Comparison of ENCODE assay signal across 8 mouse cellular contexts in genomic region chr11:16843889-16844568, GRCm38 (mm10).
DNase-seq lines count a peak whose midpoint lies in the region; ATAC-seq lines count a peak whose summit lies in the region.

No protein-coding gene starts in this region.

- ATAC-seq in hindbrain, embryonic 12.5 days (ENCODE audit: low FRiP score): no peak
- ATAC-seq in hindbrain, embryonic 14.5 days (ENCODE audit: low FRiP score): no peak
- peak; percentile 67; the same call in 1 of the 2 replicates for ATAC-seq in embryonic facial prominence, embryonic 13.5 days (ENCODE audit: insufficient number of reproducible peaks, insufficient read depth, low FRiP score, low TSS enrichment, low read depth)
- ATAC-seq in forebrain, embryonic 11.5 days (replicated peaks; ENCODE audit: low FRiP score): no peak

- no peaks in the 10 kb centered on the region for H3K4me1 ChIP-seq in hindbrain, embryonic 12.5 days
- H3K4me1 ChIP-seq in hindbrain, embryonic 14.5 days (replicated peaks; ENCODE audit: control insufficient read depth, insufficient read depth, low read length): no peaks in the 10 kb centered on the region
- H3K4me1 ChIP-seq in embryonic facial prominence, embryonic 13.5 days: peaks cover 47% of the 10 kb centered on the region
- H3K4me1 ChIP-seq in forebrain, embryonic 11.5 days (replicated peaks; ENCODE audit: control insufficient read depth, insufficient read depth, low read length): no peaks in the 10 kb centered on the region

- no peaks in the 10 kb centered on the region for H3K27me3 ChIP-seq in hindbrain, embryonic 12.5 days
- no peaks in the 10 kb centered on the region for H3K27me3 ChIP-seq in hindbrain, embryonic 14.5 days (ENCODE audit: control insufficient read depth, insufficient read depth, low read length)
- H3K27me3 ChIP-seq in embryonic facial prominence, embryonic 13.5 days: no peaks in the 10 kb centered on the region
- no peaks in the 10 kb centered on the region for H3K27me3 ChIP-seq in forebrain, embryonic 11.5 days (ENCODE audit: control insufficient read depth, insufficient read depth, low read length)

- H3K9me3 ChIP-seq in hindbrain, embryonic 12.5 days (replicated peaks): no peaks in the 10 kb centered on the region
- H3K9me3 ChIP-seq in hindbrain, embryonic 14.5 days (ENCODE audit: control insufficient read depth, low read length): no peaks in the 10 kb centered on the region
- H3K9me3 ChIP-seq in embryonic facial prominence, embryonic 13.5 days: no peaks in the 10 kb centered on the region
- H3K9me3 ChIP-seq in forebrain, embryonic 11.5 days (ENCODE audit: control insufficient read depth, low read length): no peaks in the 10 kb centered on the region

- H3K27ac ChIP-seq in hindbrain, embryonic 12.5 days: 0 out of 2 replicates have a peak overlapping the region, but pooled peaks have one; percentile 4
- no peak overlapping the region for H3K27ac ChIP-seq in hindbrain, embryonic 14.5 days
- peak overlapping the region; percentile 64 for H3K27ac ChIP-seq in embryonic facial prominence, embryonic 13.5 days
- H3K27ac ChIP-seq in forebrain, embryonic 11.5 days (ENCODE audit: low read depth, low read length): no peak overlapping the region

- DNase-seq in hindbrain, embryonic 14.5 days (ENCODE audit: low spot score): no peak
- DNase-seq in induced T-regulatory cell, adult 2 months (ENCODE audit: low read depth): peak; percentile 12
- peak; percentile 53 to 68 for DNase-seq in lung, postnatal 4 days
- DNase-seq in forebrain, embryonic 11.5 days (ENCODE audit: low spot score): no peak
- no peak for DNase-seq in spleen, adult 18-20 months
- no peak for DNase-seq in right cerebral cortex, postnatal 10 days (ENCODE audit: low spot score in 2 of 2)

- no peak overlapping the region for H3K4me3 ChIP-seq in hindbrain, embryonic 12.5 days
- no peak overlapping the region for H3K4me3 ChIP-seq in hindbrain, embryonic 14.5 days (replicated peaks; ENCODE audit: low read length)
- no peak overlapping the region for H3K4me3 ChIP-seq in embryonic facial prominence, embryonic 13.5 days
- no peak overlapping the region for H3K4me3 ChIP-seq in forebrain, embryonic 11.5 days (ENCODE audit: low read depth, low read length)

- H3K9ac ChIP-seq in hindbrain, embryonic 12.5 days: no peak overlapping the region
- no peak overlapping the region for H3K9ac ChIP-seq in hindbrain, embryonic 14.5 days
- H3K9ac ChIP-seq in embryonic facial prominence, embryonic 13.5 days: no peak overlapping the region
- H3K9ac ChIP-seq in forebrain, embryonic 11.5 days (ENCODE audit: low read length): no peak overlapping the region

- H3K4me2 ChIP-seq in hindbrain, embryonic 12.5 days (replicated peaks): no peak overlapping the region
- H3K4me2 ChIP-seq in hindbrain, embryonic 14.5 days (replicated peaks): no peak overlapping the region
- peak overlapping the region; percentile 22; the same call in 1 of the 2 replicates for H3K4me2 ChIP-seq in embryonic facial prominence, embryonic 13.5 days
- H3K4me2 ChIP-seq in forebrain, embryonic 11.5 days (ENCODE audit: low read depth, low read length, severe bottlenecking): no peak overlapping the region

- H3K36me3 ChIP-seq in hindbrain, embryonic 12.5 days: no peaks in the 10 kb centered on the region
- no peaks in the 10 kb centered on the region for H3K36me3 ChIP-seq in hindbrain, embryonic 14.5 days (replicated peaks; ENCODE audit: control insufficient read depth, insufficient read depth)
- no peaks in the 10 kb centered on the region for H3K36me3 ChIP-seq in embryonic facial prominence, embryonic 13.5 days
- no peaks in the 10 kb centered on the region for H3K36me3 ChIP-seq in forebrain, embryonic 11.5 days (ENCODE audit: control insufficient read depth, insufficient read depth, low read length)

- WGBS in hindbrain, embryonic 12.5 days: 69% methylated on average over 12 of the region's 12 CpGs
- 76% methylated on average over 12 of the region's 12 CpGs for WGBS in hindbrain, embryonic 14.5 days
- WGBS in embryonic facial prominence, embryonic 13.5 days: 51% methylated on average over 12 of the region's 12 CpGs
- 74% methylated on average over 12 of the region's 12 CpGs for WGBS in forebrain, embryonic 11.5 days

Comparison
In these comparisons a context has a peak if more than half of its experiments do, and no peak if none do; other contexts are left out.
1. H3K27ac ChIP-seq: peak in hindbrain, embryonic 12.5 days (single experiment) and embryonic facial prominence, embryonic 13.5 days (single experiment); none in hindbrain, embryonic 14.5 days (single experiment) and forebrain, embryonic 11.5 days (single experiment).
2. DNase-seq: peak in induced T-regulatory cell, adult 2 months (single experiment) and lung, postnatal 4 days (2 of 2); none in hindbrain, embryonic 14.5 days (single experiment), forebrain, embryonic 11.5 days (single experiment), spleen, adult 18-20 months (0 of 2) and right cerebral cortex, postnatal 10 days (0 of 2).